Mouse (Mus musculus) urinary bladder, postnatal 4 days (tissue): ENCODE measurements around the gene Ilkap.

Source experiments
- DNase-seq, 2 experiments: peaks; one replicate each; pipeline ENCODE4 v3.0.0; 2021 to 2022; ENCODE audit warnings: low spot score in 2 of 2

The Ilkap gene

DNA sequence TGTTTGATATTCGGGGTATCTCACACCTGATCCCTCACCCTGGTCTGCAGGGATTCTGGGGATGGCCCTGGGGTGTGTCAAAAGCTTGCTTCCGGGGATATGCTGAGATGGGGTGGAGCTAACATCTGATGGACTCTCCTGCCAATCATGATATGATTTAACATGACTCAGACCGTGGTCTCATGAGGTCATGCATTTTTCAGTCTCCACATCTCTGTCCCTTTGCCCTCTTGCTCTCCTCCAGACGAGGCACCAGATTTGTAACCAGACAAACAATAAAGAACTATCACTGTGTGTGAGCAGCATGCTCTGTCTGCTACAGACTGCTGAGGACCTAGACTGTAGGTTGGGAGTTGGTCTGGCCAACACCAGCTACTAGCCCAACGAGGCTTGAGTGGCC is 36.5 kb downstream of the Ilkap start:
- no peak for DNase-seq

DNA sequence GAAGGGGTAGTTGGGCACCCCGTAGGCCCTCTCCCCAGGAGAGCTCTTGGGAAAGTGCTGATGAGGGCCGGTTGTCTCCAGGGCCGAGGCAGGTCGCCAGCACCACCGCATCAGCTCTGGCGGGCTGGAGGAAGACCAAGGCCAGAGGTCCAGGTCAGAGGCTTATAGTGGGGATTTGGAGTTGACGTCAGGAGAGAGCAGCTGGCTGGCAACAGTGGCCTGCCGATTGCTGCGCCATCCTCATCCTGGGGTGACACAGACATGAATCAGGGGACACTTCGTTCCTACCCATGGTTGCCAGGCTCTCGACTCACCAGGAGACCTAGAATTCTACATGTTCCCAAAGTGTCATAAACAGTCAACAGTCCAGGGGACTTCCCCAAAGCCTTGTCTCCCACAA is 42.5 kb downstream of the Ilkap start:
- no peak for DNase-seq

DNA sequence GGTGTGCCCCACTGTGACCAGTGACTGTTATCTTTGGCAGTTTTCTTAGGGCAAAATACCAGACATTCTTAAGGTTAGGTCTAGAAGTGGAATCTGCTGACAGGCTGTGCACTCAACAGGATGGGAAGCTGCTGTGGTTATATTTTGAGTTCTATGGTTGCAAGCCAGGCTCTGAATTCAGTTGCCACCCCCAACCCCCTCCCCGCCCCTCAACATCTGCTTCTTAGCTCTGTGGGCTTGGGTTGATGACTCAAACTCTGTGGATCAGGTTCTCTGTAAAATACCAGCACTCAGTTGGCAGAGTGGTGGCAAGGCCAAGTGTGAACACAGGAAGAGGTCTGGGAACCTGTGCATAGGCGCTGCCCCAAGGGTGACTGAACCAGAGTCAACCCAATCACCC is 46.3 kb downstream of the Ilkap start:
- DNase-seq, result no peak

DNA sequence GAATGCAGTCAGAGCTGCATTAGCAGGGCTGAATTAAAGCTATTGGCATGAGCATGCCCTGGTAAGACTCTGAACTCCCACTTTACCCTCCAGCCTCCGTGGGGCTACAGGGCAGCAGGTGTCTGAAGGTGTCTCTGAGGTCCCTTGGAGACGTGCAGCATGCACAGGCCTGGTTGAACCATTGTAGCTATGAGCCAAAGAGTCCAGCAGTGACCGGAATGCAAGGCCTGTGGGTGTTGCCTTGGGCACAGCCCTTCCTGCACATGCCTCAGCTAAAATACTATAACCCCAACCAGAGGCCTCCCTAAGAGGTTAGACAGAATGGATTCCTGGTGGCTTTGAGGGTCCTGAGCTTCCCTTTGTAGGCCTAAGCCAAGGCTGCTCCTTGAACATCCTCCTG is 47.4 kb downstream of the Ilkap start:
- DNase-seq, result no peak

DNA sequence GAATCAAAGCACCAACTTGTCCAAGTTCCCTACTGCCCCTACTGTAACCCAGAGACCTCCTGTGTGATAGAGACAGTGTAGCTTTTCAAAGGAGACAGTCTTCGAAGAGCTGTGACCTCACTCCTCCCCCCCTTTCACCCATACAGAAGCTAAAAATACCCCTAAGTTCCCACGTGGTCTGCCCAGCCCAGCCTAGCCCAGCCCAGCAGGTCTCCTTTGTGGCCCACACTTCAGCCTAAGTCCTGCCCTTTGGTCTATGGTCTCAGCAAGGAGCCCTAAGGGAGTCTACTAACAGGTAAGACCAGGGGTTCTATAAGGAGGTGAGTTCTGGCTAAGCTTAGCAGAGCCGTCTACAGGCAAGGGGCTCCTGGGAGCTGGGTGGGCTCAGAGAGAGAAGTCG is 47.8 kb downstream of the Ilkap start, which contains the start of gene Klhl30:
TSS of gene Klhl30 (plus strand) at position 176 of the 400 bp plus-strand sequence.
- no peak for DNase-seq

DNA sequence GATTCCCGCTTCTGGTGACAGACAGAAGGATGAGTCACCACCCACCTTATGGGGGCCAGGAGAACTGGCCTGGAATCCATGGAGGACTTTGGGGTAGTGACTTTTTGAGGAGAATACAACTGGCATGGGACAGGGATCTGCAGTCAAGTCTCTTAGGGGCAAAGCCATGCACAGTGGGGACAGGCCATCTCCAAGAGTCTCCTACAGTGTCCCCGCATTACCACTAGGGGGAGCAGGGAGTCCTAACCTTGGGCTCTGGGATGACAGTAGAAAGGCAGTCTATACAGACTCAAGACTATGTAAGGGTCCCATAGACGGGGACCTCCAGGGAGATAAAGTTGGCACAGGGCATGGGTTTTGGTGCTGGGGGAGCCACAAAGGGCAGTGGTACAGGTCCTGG is 51.7 kb downstream of the Ilkap start:
- DNase-seq, result no peak

DNA sequence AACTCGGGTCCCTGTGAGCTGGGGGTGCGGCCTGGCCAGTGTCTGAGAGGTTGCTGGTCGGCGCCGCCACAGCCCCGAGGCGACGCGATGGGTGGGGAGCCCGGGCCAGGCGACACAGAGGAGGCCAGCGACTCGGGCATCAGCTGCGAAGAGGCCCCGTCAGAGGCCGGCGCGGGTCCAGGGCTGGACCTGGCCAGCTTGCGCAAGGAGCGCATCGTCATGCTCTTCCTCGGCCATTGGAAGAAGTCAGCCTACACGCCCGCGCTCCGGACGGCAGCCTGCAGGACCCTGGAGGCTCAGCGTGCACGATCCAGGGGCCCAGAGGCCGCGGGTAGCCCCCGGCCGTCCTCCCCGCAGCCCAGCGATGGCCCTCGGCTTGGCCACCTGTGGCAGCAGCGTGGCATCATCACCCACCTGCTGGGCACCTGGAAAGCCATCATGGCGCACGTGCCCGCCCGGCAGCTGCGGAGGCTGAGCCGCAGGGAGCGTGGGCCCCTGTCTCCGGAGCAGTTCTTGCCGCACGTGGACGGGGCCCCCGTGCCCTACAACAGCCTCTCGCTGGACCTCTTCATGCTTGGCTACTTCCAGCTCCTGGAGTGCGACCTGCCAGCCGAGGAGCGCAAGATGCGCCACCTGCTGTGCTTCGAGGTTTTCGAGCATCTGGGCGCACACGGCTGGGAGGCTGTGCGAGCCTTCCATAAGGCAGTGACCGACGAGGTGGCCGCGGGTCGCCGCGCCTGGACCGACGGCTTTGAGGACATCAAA is 53.5 kb downstream of the Ilkap start:
- no peak for DNase-seq

DNA sequence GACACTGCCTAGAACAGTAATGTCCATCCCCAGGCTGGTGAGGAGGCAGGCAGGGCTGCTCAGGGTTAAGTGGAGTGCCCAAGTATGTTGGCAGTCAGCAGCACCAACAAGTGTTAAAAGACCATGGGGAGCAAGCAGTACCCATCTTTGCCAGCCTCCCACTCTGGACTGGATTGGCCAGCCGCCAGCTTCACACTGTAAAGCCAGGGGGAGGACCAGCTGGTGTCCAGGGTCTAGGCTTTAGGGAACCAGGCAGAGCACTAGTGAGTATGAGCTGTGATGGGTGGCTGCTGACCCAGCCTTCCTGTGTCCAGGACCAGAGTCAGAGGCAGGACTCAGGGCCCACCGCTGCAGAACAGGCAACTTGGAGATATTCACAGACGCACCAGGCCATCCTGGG is 54.6 kb downstream of the Ilkap start:
- DNase-seq, result no peak

DNA sequence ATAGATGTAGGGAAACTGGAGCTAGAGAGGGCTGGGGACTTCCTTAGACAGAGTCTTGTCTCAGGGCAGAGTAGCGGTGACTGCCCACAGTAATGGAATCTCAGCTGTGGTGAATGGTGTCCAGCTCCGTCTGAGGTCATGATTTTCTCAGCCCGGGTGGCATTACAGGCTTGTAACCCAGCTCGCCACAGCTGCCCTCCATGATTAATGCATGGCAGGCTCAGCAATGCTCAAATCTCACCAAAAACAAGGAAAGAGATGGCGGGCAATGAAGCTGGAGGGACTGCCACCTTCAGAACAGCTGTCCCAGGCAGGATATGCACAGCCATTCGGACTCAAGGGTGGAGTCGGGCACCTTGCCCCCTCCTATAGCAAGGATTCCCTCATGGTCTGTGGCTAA is 61.3 kb downstream of the Ilkap start:
- DNase-seq, result no peak

DNA sequence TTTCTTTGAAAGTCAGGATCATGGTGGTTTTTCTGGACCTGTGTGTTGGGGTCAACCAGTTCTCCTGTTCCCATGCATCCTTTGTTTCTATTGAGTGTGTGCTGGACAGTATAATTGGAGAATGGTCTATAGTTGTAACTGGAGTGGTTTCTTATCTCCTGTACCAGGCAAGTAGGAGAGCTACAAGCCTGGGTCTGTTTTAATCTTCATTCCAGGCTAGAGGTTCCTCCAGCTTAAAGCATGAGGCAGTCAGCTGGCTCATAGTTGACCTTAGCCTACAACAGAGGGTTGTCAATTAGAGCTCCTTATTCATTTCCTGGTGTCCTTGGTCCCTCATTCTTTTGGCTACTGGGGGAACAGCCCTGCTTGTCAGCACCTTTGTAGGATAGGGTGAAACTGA is 65.0 kb downstream of the Ilkap start:
- DNase-seq, result no peak

DNA sequence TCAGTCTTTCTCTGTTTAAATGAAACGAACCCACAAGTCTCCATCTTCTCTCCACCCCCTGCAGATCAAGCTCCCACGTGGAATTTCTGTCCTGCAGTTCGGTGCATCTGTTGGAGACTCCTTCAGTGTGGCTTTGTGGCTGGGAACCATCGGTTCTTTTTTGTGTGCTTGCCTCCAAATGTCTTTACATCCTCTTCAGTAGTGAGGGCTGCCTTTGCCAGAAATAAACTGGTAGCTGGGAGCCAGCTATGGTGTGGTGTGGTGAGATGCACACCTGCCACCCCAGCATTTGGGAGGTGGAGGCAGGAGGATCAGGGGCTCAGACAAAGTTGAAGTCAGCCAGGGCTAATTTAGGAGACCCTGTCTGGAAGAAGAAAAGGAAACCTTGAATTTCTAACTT is 66.5 kb downstream of the Ilkap start:
- no peak for DNase-seq

DNA sequence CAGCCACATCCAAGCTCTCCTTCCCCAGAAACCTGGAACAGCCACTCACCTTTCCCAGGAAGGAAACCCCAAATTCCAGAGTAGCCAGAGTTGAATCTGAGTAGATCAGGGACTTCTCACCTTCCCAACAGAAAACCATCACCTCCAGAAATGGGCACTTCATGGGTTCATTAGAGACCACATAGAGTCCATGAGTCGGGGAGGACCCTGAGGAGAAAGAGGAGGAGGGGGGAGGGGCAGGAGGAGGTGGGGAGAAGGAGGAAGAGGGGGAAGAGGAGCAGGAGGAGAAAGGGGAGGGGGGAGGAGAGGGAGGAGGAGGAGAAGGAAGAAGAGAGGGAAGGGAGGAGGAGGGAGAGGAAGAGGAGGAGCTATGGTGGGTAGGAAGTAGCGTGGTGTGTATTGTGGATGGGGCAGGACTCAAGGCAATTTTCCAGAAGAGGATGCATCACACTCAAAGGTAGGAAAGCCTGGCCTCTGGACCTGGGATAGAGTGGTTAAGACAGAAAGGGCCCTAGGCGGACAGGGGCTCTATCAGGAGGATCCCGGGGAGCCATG is 73.0 kb downstream of the Ilkap start:
- DNase-seq, result no peak

DNA sequence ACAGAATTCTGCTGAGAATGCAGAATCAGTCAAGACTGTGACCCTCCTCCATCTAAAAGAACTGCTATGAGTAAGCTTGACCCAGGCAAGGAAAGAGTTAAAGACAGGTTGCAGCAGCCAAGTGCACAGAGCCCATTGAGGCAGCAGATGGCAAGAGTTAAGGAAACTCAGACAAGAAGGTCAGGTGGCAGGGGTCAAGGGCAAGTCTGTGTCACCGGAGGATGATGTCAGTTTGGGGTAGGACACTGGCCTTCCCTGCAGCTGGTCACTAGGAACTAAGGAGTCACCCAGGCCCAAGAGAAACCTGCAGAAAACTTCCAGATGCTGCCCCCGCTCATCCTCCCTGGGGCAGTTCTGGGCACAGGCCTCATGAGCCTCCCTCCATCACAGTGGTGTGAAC is 74.0 kb downstream of the Ilkap start:
- DNase-seq, result no peak
